Mouse (Mus musculus) intestine, embryonic 14.5 days (tissue): ENCODE measurements around the gene Prl8a1. TPM values are rescaled to one million over a fixed set of nuclear protein-coding genes. Genes with fewer than 3 reads are reported as not detected.

Experiments used
- ATAC-seq: fragments of 200-750 bp; cut with Nextera tagmentation; replicated peaks from 2 replicates; pipeline ENCODE4 v1.8.0; 2017; ENCODE audit warnings: low read depth, moderate number of reproducible peaks, moderate TSS enrichment, moderate library complexity; ENCODE audit not compliant: low FRiP score, low TSS enrichment
- DNase-seq: peaks from one replicate; pipeline ENCODE4 v3.0.0-alpha.2; 2018; ENCODE audit warnings: low spot score
- H3K27ac ChIP-seq: fragments of 300-500 bp; sonication (generic); 2 replicates; pipeline ENCODE4 v1.5.1; 2014; ENCODE audit warnings: low read depth, mild to moderate bottlenecking, control low read depth
- H3K27me3 ChIP-seq: fragments of 300-500 bp; sonication (generic); replicated peaks from 2 replicates; pipeline ENCODE4 v1.6.1; 2014; ENCODE audit warnings: low read length, control low read depth; ENCODE audit not compliant: control insufficient read depth, insufficient read depth
- H3K36me3 ChIP-seq: fragments of 300-500 bp; sonication (generic); 2 replicates; pipeline ENCODE4 v1.6.1; 2014; ENCODE audit warnings: low read length, control low read depth; ENCODE audit not compliant: control insufficient read depth, insufficient read depth
- H3K4me1 ChIP-seq: fragments of 300-500 bp; sonication (generic); replicated peaks from 2 replicates; pipeline ENCODE4 v1.6.1; 2014; ENCODE audit warnings: low read length, control low read depth, mixed read lengths; ENCODE audit not compliant: control insufficient read depth, insufficient read depth
- H3K4me2 ChIP-seq: fragments of 300-500 bp; sonication (generic); 2 replicates; pipeline ENCODE4 v1.6.1; 2014; ENCODE audit warnings: low read length
- H3K4me3 ChIP-seq: fragments of 300-500 bp; sonication (generic); 2 replicates; pipeline ENCODE4 v1.5.1; 2014; ENCODE audit warnings: low read depth, low read length, control low read depth, mixed read lengths
- H3K9ac ChIP-seq: fragments of 300-500 bp; sonication (generic); 2 replicates; pipeline ENCODE4 v1.6.1; 2014; ENCODE audit warnings: mild to moderate bottlenecking, low read length
- H3K9me3 ChIP-seq: fragments of 300-500 bp; sonication (generic); 2 replicates; pipeline ENCODE4 v1.6.1; 2016; ENCODE audit warnings: low read length, control low read depth; ENCODE audit not compliant: control insufficient read depth
- WGBS: fragments of 180-500 bp; shearing (Covaris S2); extraction: QIAGEN DNeasy Blood & Tissue Kit; methylation state at CpG from one replicate; pipeline ENCODE4 v1.1.7; 2014; 5-methylcytosine and 5-hydroxymethylcytosine counted together
- polyA plus RNA-seq: library from polyadenylated mRNA; unstranded; fragments of >200 nt; fragmentation: Nextera tagmentation; extraction: Ambion mirVana; gene quantifications from 2 replicates; pipeline ENCODE4 v1.2.1, GENCODE M21; 2014

Prl8a1 gene
- not detected in 2 replicates for polyA plus RNA-seq

DNA sequence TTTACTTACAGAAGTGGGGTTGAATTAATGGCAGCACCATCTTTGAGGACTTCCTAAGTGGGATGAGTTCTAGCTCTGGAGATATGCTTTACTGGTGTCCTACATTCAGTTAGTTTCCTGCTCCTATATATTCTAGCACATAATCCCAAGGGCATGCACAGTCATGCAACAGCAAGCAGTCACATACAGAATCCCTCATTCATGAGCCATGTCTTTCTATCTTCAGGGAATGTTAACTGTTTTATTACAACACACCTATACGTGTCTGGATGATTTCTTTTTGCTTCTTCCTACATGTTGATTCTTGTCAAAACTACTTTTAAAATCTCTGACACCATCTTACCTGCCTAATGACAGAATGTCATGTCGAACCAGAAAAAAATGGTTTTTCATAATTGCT, at the start of gene Prl8a1:
Gene Prl8a1 (minus strand): TSS at position 101 of the 400 bp plus-strand sequence.
- 85% methylated on average over 2 of the region's 2 CpGs for WGBS
- no peak for ATAC-seq
- Histone ChIP-seq H3K4me1 (no peaks in the 10 kb centered on the region), H3K36me3 (no peaks in the 10 kb centered on the region), H3K27ac (no peak within 1 kb of the TSS), H3K9me3 (no peaks in the 10 kb centered on the region), H3K4me3 (no peak within 1 kb of the TSS), H3K9ac (no peak within 1 kb of the TSS), H3K4me2 (no peak within 1 kb of the TSS), H3K27me3 (no peaks in the 10 kb centered on the region)
- DNase-seq = no peak

DNA sequence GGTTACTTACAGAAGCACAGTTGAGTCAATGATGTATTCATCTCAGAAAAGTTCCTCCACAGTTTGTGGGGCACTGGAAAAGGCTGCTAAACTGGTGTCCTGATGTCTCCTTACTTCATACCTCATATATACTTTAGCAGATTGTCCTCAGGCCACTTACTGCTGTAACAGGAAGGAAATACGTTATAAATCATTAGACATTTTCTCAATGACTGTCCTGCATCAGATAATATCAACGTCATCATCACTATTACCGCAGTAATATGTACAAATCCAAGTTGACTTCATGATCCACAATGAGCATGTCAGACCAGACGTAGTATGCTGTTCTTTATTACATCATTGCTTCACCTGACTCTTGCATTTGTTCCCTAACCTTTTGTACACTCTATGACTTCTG, 28.5 kb upstream of the Prl8a1 start, which contains the start of gene Prl7b1:
Gene Prl7b1 (minus strand): TSS at position 101 of the 400 bp plus-strand sequence.
- no peaks in the 10 kb centered on the region for H3K4me1 ChIP-seq
- ATAC-seq (no peak), DNase-seq (no peak)
- H3K4me3 ChIP-seq = no peak within 1 kb of the TSS
- 80% methylated on average over 4 of the region's 4 CpGs for WGBS
- no peak within 1 kb of the TSS for H3K4me2 ChIP-seq
- no peaks in the 10 kb centered on the region for H3K27me3 ChIP-seq
- no peaks in the 10 kb centered on the region for H3K36me3 ChIP-seq
- no peak within 1 kb of the TSS for H3K27ac ChIP-seq
- no peaks in the 10 kb centered on the region for H3K9me3 ChIP-seq
- no peak within 1 kb of the TSS for H3K9ac ChIP-seq

DNA sequence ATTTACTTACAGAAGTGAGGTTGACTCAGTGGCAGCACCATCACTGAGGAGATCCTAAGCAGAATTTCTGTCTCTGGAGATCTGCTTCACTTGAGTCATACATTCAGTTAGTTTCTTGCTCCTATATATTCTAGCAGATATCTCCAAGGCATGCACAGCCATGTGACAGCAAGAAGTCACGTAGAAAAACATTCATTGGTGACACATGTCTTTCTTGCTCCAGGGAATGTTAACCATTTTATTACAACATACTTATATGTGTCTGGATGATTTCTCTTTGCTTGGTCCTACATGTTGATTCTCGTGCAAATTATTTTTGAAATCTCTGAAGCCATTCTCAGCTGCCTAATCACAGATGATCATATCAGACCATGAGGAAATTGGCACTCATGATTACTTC, 17.5 kb downstream of the Prl8a1 start, which contains the start of gene Prl8a9:
Gene Prl8a9 (minus strand): TSS at position 101 of the 400 bp plus-strand sequence.
- no peak for ATAC-seq
- Histone ChIP-seq H3K9me3 (no peaks in the 10 kb centered on the region), H3K36me3 (no peaks in the 10 kb centered on the region), H3K4me3 (no peak within 1 kb of the TSS), H3K9ac (no peak within 1 kb of the TSS), H3K27ac (no peak within 1 kb of the TSS), H3K4me2 (no peak within 1 kb of the TSS), H3K27me3 (no peaks in the 10 kb centered on the region), H3K4me1 (no peaks in the 10 kb centered on the region)
- WGBS = 87% methylated on average over 2 of the region's 2 CpGs
- DNase-seq = no peak

DNA sequence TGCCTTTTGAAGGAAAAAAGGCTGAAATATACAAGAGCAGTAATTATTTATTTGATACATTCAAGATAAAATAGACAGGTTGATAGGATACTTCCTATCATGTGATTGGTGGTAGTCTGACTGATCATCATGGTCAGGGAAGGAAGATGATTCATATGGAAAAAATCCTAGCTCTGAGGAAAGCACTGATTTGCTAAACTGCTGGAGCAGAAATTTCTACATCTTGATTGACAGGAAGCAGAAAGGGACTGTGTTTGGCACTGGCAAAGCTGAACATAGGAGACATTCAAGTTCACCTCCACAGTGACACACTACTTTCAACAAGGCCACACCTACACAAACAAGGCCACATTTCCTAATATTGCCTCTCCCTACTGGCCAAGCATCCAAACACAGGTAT, 28.6 kb downstream of the Prl8a1 start:
- Histone ChIP-seq H3K4me2 (no peak overlapping the region), H3K4me1 (no peaks in the 10 kb centered on the region), H3K27me3 (no peaks in the 10 kb centered on the region), H3K9ac (no peak overlapping the region), H3K27ac (no peak overlapping the region), H3K4me3 (no peak overlapping the region), H3K9me3 (no peaks in the 10 kb centered on the region), H3K36me3 (no peaks in the 10 kb centered on the region)
- DNase-seq (no peak), ATAC-seq (no peak)

Other genes with a start within 250 kb of the Prl8a1 start
- not detected in 2 replicates for gene Prl8a2, start 236.5 kb downstream of the Prl8a1 start, polyA plus RNA-seq
- gene Prl2b1, start 191.3 kb downstream of the Prl8a1 start, polyA plus RNA-seq = not detected in 2 replicates
- gene Prl8a6, start 143.5 kb downstream of the Prl8a1 start, polyA plus RNA-seq = not detected in 2 replicates
- gene Prl8a8, start 69.0 kb downstream of the Prl8a1 start, polyA plus RNA-seq = not detected in 2 replicates
- not detected in 2 replicates for gene Prl8a9, start 17.6 kb downstream of the Prl8a1 start, polyA plus RNA-seq
- gene Prl7b1, start 28.4 kb upstream of the Prl8a1 start, polyA plus RNA-seq = not detected in 2 replicates
- not detected in 2 replicates for gene Prl7a1, start 60.3 kb upstream of the Prl8a1 start, polyA plus RNA-seq
- gene Prl7a2, start 85.9 kb upstream of the Prl8a1 start, polyA plus RNA-seq = not detected in 2 replicates
- not detected in 2 replicates for gene Prl7d1, start 134.6 kb upstream of the Prl8a1 start, polyA plus RNA-seq
- not detected in 2 replicates for gene Prl7c1, start 198.6 kb upstream of the Prl8a1 start, polyA plus RNA-seq
- gene Prl2a1, start 219.5 kb upstream of the Prl8a1 start, polyA plus RNA-seq = not detected in 2 replicates